Mouse (Mus musculus) heart, postnatal 0 days (tissue): ENCODE data around the gene Car15. TPM values are rescaled to one million over a fixed set of nuclear protein-coding genes. Genes with fewer than 3 reads are reported as not detected.
A peak's percentile ranks its signal among the peaks of the same experiment; 100 is the strongest.

Experiments used
- ATAC-seq: fragments of 200-750 bp; cut with Nextera tagmentation; 2 replicates; pipeline ENCODE4 v1.8.0; 2017; ENCODE audit warnings: low read depth, moderate number of reproducible peaks, moderate library complexity; ENCODE audit not compliant: insufficient read depth
- DNase-seq: peaks from one replicate; pipeline ENCODE4 v3.0.0-alpha.2; 2016; ENCODE audit warnings: low spot score
- H3K27ac ChIP-seq: fragments of 300-500 bp; sonication (generic); 2 replicates; pipeline ENCODE4 v1.5.1; 2014; ENCODE audit warnings: low read depth, mild to moderate bottlenecking
- H3K27me3 ChIP-seq: fragments of 300-500 bp; sonication (generic); 2 replicates; pipeline ENCODE4 v1.6.1; 2014; ENCODE audit warnings: low read length, mixed read lengths; ENCODE audit not compliant: control insufficient read depth, insufficient read depth
- H3K36me3 ChIP-seq: fragments of 300-500 bp; sonication (generic); replicated peaks from 2 replicates; pipeline ENCODE4 v1.6.1; 2014; ENCODE audit warnings: low read length, mixed read lengths; ENCODE audit not compliant: control insufficient read depth, insufficient read depth
- H3K4me1 ChIP-seq: fragments of 300-500 bp; sonication (generic); 2 replicates; pipeline ENCODE4 v1.6.1; 2014; ENCODE audit warnings: antibody characterized with exemption; ENCODE audit not compliant: control insufficient read depth, insufficient read depth
- H3K4me2 ChIP-seq: fragments of 300-500 bp; sonication (generic); 2 replicates; pipeline ENCODE4 v1.6.1; 2014; ENCODE audit warnings: low read depth, mild to moderate bottlenecking, low read length, moderate library complexity
- H3K4me3 ChIP-seq: fragments of 300-500 bp; sonication (generic); 2 replicates; pipeline ENCODE4 v1.5.1; 2014; ENCODE audit warnings: low read depth, low read length
- H3K9ac ChIP-seq: fragments of 300-500 bp; sonication (generic); replicated peaks from 2 replicates; pipeline ENCODE4 v1.6.1; 2014; ENCODE audit warnings: low read depth, low read length, mixed read lengths
- H3K9me3 ChIP-seq: fragments of 300-500 bp; sonication (generic); replicated peaks from 2 replicates; pipeline ENCODE4 v1.6.1; 2016; ENCODE audit warnings: low read length; ENCODE audit not compliant: control insufficient read depth
- CTCF ChIP-seq: IDR thresholded peaks from 2 replicates; pipeline ENCODE4 v1.5.1; 2016; ENCODE audit warnings: antibody characterized with exemption, control low read depth, low read depth
- EP300 ChIP-seq: IDR thresholded peaks from 2 replicates; pipeline ENCODE4 v1.6.1; 2016; ENCODE audit warnings: antibody characterized with exemption, low read depth
- WGBS: fragments of 180-500 bp; shearing (Covaris S2); extraction: QIAGEN DNeasy Blood & Tissue Kit; methylation state at CpG from one replicate; pipeline ENCODE4 v1.1.7; 2014; 5-methylcytosine and 5-hydroxymethylcytosine counted together
- polyA plus RNA-seq: library from polyadenylated mRNA; unstranded; fragments of >200 nt; fragmentation: Nextera tagmentation; extraction: Ambion mirVana; gene quantifications from 2 replicates; pipeline ENCODE4 v1.2.1, GENCODE M21; 2015
- total RNA-seq: library from RNA; depleted of rRNA; stranded (reverse); fragments of >200 nt; gene quantifications from 2 replicates; pipeline ENCODE4 v1.2.3, GENCODE M21; 2014; ENCODE audit warnings: low replicate concordance; rRNA removed

Gene Car15
- total RNA-seq (0.27 and 1.1 TPM in 2 replicates), polyA plus RNA-seq (0.25 and 0.44 TPM in 2 replicates)

DNA sequence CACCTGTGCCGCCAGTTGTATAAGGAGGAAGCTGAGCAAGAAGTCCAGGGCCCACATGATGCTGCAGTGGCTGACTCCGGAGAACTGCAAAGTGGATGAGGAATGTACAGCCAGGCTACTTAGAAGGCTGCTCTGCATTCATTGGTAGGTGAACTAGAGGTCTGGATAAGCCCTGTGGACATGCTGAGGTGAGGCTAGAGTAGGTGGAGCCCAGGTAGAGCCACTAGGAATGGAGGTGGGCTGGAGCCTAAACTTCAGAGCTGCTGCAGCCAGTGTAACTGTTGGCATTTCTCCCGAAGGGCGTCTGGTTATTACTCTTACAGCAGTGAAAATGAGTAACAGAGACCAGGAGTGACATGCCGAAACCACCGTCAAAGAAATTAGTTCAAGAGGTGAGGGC, at the start of gene Car15:
Gene Car15 (minus strand): TSS at position 314 of the 400 bp plus-strand sequence.
- TF ChIP-seq EP300 (no peak), CTCF (no peak)
- WGBS, result 74% methylated on average over 6 of the region's 6 CpGs
- Histone ChIP-seq H3K27me3 (peaks cover 41% of the 10 kb centered on the region), H3K4me1 (peaks cover 4% of the 10 kb centered on the region; the same call in 1 of the 2 replicates), H3K4me3 (no peak within 1 kb of the TSS), H3K27ac (no peak within 1 kb of the TSS), H3K36me3 (peaks cover 28% of the 10 kb centered on the region), H3K9me3 (no peaks in the 10 kb centered on the region), H3K9ac (no peak within 1 kb of the TSS), H3K4me2 (no peak within 1 kb of the TSS)
- ATAC-seq, result no peak
- DNase-seq, result no peak

DNA sequence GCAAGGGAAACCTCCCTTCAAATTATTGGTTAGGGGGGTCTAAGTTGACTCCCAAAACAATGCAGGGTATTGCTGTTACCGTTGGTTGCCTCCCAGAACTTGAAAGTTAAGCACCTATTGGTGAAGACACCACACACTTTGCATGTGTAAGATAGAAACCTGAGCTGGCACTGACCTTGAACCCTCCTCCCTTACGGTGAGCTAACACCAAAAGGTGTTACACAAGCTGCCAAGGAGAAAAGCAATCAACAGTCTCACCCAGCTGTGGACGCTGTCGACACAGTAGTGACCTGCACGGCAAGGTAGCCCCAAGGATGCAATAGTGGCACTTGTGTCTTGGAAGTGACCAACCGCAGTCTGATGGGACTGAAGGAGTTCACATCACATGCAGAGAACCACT, 46.0 kb upstream of the Car15 start:
- no peaks in the 10 kb centered on the region for H3K27me3 ChIP-seq
- H3K4me3 ChIP-seq, result no peak overlapping the region
- ATAC-seq (no peak), DNase-seq (no peak)
- no peak overlapping the region for H3K9ac ChIP-seq
- WGBS, result 61% methylated on average over 6 of the region's 6 CpGs
- peaks cover 6% of the 10 kb centered on the region; the same call in 1 of the 2 replicates for H3K4me1 ChIP-seq
- H3K4me2 ChIP-seq, result no peak overlapping the region
- H3K9me3 ChIP-seq, result no peaks in the 10 kb centered on the region
- no peak overlapping the region for H3K27ac ChIP-seq
- TF ChIP-seq CTCF (no peak), EP300 (no peak)
- no peaks in the 10 kb centered on the region; the same call in 1 of the 2 replicates for H3K36me3 ChIP-seq

DNA sequence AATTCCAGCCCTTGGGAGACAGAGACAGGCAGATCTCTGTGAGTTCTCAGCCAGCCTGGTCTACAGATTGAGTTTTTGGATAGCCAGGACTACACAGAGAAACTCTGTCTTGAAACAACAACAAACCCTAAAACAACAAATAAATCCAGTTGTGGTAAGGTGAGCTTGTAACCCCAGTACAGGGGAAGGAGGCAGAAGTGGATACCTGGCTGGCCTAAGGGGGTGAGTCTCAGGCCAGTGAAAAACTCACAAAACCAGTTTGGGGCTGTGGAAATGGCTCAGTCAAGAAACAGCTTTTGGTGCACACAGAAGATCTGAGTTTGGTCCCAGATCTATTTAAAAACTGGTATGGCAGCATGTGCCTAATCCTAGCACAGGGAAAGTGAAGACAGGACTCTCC, 44.0 kb upstream of the Car15 start:
- TF ChIP-seq EP300 (no peak), CTCF (no peak)
- Histone ChIP-seq H3K27me3 (no peaks in the 10 kb centered on the region), H3K9ac (no peak overlapping the region), H3K4me2 (no peak overlapping the region), H3K27ac (no peak overlapping the region), H3K36me3 (no peaks in the 10 kb centered on the region; the same call in 1 of the 2 replicates), H3K4me1 (peaks cover 6% of the 10 kb centered on the region; the same call in 1 of the 2 replicates), H3K9me3 (no peaks in the 10 kb centered on the region), H3K4me3 (no peak overlapping the region)
- ATAC-seq (no peak), DNase-seq (no peak)

DNA sequence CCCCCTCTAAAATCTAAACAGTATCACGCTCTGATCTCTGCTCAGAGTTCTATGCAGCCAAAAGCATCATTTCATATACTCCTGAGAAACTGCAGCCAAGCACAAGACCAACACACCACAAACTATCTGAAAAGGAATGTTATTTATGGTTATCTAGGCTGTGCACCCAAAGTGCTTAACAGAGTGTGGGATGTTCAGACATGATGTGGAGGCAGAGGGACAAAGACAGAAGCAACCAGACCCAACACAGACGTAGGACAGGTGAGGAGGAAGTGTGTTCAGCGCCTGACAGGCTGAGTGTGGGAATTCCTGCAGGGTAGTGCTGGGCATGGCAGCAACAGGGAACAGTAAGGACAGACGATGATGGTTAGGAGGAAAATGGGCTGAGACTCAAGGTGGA, 41.4 kb upstream of the Car15 start:
- Histone ChIP-seq H3K9ac (no peak overlapping the region), H3K27me3 (no peaks in the 10 kb centered on the region), H3K4me3 (no peak overlapping the region), H3K36me3 (no peaks in the 10 kb centered on the region; the same call in 1 of the 2 replicates), H3K9me3 (no peaks in the 10 kb centered on the region), H3K27ac (no peak overlapping the region), H3K4me2 (no peak overlapping the region), H3K4me1 (peaks cover 14% of the 10 kb centered on the region; the same call in 1 of the 2 replicates)
- ATAC-seq, result no peak
- 77% methylated on average over 4 of the region's 4 CpGs for WGBS
- DNase-seq, result no peak
- TF ChIP-seq CTCF (no peak), EP300 (no peak)

DNA sequence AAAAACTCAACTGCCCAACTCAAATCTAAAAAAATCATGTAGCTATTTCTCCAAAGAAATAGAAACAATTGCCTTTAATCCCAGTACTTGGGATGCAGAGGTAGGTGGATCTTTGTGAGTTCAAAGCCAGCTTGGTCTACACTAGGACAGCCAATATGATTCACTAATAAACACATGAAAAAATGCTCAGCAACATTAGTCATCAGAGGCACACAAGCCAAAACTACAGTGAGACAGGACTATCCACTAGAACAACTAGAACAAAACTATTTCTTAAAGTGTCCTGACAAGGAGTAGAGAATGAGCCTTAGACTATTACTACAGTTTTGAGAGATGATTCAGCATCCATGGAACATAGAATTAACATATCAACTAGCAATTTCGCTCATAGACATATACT, 37.9 kb upstream of the Car15 start:
- DNase-seq, result no peak
- Histone ChIP-seq H3K4me3 (no peak overlapping the region), H3K9me3 (no peaks in the 10 kb centered on the region), H3K4me2 (no peak overlapping the region), H3K9ac (no peak overlapping the region), H3K27ac (no peak overlapping the region), H3K27me3 (no peaks in the 10 kb centered on the region), H3K4me1 (peaks cover 20% of the 10 kb centered on the region), H3K36me3 (peaks cover 18% of the 10 kb centered on the region)
- TF ChIP-seq CTCF, result no peak
- TF ChIP-seq EP300, result no peak
- WGBS, result 89% methylated on average over 1 of the region's 1 CpGs
- no peak for ATAC-seq

DNA sequence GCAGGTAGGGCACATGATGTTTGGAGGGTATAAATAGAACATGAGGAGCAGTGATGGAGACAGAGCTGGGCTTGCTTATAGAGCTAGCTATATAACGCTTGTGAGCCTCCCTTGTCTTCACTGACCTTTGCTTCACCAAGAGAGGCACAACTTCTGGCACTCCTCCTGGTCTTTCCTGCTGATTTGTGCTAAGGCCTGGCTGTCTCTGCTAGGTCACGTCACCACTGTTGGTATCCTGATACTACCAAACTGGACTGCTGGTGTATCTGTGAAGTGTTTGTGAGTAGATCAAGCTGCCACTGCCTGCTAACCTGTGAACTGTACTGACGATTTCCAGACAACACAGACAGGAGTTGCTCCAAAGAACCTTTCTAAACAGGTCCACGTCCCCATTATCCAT, 37.0 kb upstream of the Car15 start:
- peak overlapping the region; percentile 68 for H3K27ac ChIP-seq

More for the DNA sequence above, 37.0 kb upstream of the Car15 start:
- no peak overlapping the region for H3K9ac ChIP-seq
- 25% methylated on average over 4 of the region's 4 CpGs for WGBS
- no peaks in the 10 kb centered on the region for H3K27me3 ChIP-seq
- ATAC-seq (peak; percentile 83), DNase-seq (peak; percentile 56)
- no peaks in the 10 kb centered on the region for H3K9me3 ChIP-seq
- peaks cover 25% of the 10 kb centered on the region for H3K36me3 ChIP-seq
- H3K4me1 ChIP-seq, result peaks cover 20% of the 10 kb centered on the region
- no peak overlapping the region for H3K4me3 ChIP-seq
- TF ChIP-seq CTCF, result no peak
- H3K4me2 ChIP-seq, result no peak overlapping the region; the same call in 1 of the 2 replicates
